Mouse (Mus musculus) CD4-positive, CD25-positive, alpha-beta regulatory T cell, adult 2 months (primary cell): ENCODE measurements around the gene G3bp2.
"Not testable (repeated sequence)": the region's sequence is repeated elsewhere in the genome, so short reads cannot be mapped to it uniquely, and the experiment has no call there.

Experiments used
- DNase-seq: peaks from one replicate; pipeline ENCODE4 v3.0.0-alpha.2; 2012; ENCODE audit warnings: low read depth, low spot score

The G3bp2 gene

DNA sequence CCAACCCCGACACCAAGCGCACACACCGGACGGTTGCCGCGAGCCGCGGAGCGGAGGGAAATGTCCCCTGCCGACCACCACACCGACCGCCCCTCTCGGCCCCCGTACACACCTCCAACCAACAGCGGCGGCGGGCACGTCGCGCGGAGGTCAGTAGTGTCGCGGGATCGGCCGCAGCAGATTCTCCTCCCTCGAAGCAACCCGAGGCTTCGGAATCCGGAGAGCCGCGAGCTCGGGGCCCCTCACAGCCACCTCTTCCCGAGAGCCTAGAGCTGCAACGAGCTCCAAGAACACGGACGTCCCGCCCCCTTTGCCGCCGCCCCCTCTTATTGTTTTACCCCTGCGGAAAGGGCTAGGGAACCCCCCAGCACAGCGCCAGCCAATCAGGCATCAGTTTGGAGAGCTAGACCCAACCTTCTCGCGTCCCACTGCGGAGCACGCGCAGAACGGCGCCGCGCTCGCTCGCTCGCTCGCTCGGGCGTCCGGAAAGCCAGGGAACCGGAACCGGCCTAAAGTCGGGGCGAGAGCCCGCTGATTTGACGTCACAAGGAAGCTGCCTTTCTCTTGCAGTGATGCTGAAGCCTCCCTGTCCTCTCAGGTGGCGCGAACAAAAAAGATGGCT lies at the start of gene G3bp2:
Gene G3bp2, minus strand, starts transcription at position 303 of the 622 bp plus-strand sequence.
- peak; percentile 100 for DNase-seq

GRCm38 (mm10) chr5:92133006-92133405 lies 49.5 kb upstream of the G3bp2 start:
- not testable (repeated sequence) for DNase-seq

- DNase-seq, result peak; percentile 20
Observed at GRCm38 (mm10) chr5:92132127-92132526, 48.6 kb upstream of the G3bp2 start.

DNA sequence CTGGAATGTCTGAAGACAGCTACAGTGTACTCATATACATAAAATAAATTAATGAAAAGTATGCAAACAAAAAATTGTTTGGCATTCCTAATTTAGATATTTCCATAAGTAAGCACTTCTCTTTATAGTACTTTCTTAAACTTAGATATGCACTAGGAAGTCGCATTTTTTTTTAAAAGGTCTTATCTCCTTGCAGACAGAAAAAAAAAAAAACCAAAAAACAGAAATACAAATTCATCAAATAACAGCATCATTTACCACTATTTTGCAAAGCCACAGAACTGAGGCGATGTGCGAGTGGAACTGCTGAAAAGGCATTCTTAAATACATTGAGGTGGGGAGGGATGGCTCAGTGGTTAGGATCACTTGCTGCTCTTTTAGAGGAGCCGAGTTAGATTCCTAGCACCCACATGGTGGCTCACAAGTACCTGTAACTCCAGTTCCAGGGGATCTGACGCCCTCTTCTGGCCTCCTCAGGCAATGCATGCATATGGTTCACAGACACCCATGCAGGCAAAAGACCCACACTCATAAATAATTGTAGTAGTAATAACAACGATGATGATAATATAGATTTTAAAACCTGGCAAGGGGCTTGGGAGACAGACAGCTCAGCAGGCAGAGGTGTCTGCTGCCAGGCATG lies 46.6 kb upstream of the G3bp2 start:
- DNase-seq, result peak; percentile 17

- DNase-seq, result no peak
Observed at GRCm38 (mm10) chr5:92129321-92129768, 45.8 kb upstream of the G3bp2 start.

GRCm38 (mm10) chr5:92128570-92128969 lies 45.1 kb upstream of the G3bp2 start:
- DNase-seq, result peak; percentile 52

DNA sequence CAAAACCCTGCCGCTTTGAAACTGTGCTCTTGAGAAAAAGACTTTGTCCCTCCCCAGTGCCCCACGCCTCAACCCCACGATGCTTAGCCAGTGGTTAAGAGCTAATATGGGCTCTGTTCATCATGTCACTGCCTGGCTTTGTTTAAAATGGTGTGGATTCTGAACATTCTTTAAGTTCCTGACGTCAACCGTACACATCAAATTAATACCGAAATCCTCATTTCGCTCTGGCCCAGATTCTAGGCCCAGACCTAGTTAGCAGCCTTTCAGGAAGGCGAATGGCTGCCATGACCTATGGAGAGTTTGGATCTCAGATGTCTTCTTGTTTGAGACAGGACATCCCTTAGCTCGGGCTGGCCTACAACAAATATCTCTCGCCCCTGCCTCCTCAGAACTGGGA lies 44.2 kb upstream of the G3bp2 start:
- no peak for DNase-seq

GRCm38 (mm10) chr5:92127141-92127625 lies 43.7 kb upstream of the G3bp2 start:
- no peak for DNase-seq

- DNase-seq, result no peak
Observed at GRCm38 (mm10) chr5:92125446-92125845, 41.9 kb upstream of the G3bp2 start.

DNA sequence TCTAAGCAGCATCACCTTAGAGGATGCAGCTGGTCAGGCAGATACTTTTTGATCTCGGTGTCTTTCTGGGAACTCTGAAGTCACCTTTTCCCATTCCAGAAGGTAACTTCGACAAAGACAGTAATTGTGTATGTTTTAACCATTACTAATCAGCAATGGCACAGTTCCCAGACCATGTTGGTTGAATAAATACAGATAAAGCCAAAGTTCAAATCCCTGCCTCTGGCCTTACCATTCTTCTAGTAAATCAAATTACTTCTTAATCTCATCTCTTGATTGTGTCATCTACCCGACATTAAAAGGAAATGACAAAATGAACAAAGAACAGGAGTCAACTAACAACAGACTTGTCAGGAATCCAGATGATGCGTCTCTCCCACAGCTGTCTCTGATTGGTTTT lies 38.1 kb upstream of the G3bp2 start:
- no peak for DNase-seq

GRCm38 (mm10) chr5:92117823-92118403 lies 34.4 kb upstream of the G3bp2 start:
- peak; percentile 87 for DNase-seq

GRCm38 (mm10) chr5:92114939-92115338 lies 31.4 kb upstream of the G3bp2 start:
- no peak for DNase-seq

GRCm38 (mm10) chr5:92114223-92114622 lies 30.7 kb upstream of the G3bp2 start:
- no peak for DNase-seq

DNA sequence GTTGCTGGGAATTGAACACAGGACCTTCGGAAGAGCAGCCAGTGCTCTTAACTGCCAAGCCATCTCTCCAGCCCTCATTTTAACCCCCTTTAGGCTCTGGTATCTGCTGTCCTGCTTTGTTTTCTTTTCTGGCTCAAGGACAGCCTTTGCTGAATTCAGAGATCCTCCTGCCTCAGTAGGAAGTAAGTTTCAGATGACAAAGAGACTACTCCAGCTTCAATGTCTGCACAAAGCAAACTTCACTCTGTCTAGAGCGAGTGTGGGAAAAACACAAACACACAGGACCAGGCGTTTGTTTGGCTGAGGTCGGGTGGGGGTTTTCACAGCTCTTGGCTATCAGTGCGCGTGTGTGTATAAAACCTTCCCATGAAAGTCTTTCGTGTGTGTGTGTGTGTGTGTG lies 30.0 kb upstream of the G3bp2 start:
- no peak for DNase-seq

DNA sequence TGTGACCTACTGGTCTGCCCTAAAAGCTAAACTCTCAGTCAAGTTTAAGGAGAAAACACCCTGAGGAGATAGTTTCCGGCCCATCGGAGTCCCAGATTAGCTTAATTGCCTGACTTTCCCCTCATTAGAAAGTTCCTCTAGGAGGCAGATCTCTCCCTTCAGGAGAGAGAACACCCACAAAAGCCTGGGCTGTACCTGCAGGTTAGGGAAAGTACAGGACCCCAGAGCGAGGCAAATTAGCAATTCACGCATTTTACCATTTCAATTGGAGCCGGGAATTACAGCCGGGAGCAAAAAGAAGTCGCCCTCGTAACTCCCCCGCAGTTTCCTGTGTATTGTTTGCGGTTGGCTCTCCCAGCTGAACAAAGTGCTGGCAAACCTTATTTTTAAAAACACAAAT lies 29.1 kb upstream of the G3bp2 start:
- no peak for DNase-seq

DNA sequence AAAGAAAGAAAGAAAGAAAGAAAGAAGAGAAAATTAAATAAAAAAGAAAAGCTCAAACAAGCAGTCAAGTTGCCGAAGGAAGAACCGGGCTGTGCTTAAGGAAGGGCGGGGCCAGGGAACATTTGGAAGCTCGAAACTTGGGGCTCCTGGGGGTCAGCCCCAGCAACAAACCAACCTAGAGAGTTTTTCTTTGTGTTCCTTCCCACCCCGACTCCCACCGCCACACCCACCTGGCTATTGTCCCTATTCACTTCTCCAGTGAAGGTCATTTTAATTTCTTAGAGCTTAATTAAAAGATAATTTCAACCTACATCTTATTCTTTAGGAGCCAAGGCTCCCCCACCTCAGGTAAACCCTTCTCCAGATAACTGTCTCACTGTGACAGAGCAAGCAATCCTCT lies 28.7 kb upstream of the G3bp2 start:
- no peak for DNase-seq

GRCm38 (mm10) chr5:92110818-92111355 lies 27.4 kb upstream of the G3bp2 start:
- DNase-seq, result no peak

- no peak for DNase-seq
Observed at GRCm38 (mm10) chr5:92107282-92107681, 23.8 kb upstream of the G3bp2 start.

DNA sequence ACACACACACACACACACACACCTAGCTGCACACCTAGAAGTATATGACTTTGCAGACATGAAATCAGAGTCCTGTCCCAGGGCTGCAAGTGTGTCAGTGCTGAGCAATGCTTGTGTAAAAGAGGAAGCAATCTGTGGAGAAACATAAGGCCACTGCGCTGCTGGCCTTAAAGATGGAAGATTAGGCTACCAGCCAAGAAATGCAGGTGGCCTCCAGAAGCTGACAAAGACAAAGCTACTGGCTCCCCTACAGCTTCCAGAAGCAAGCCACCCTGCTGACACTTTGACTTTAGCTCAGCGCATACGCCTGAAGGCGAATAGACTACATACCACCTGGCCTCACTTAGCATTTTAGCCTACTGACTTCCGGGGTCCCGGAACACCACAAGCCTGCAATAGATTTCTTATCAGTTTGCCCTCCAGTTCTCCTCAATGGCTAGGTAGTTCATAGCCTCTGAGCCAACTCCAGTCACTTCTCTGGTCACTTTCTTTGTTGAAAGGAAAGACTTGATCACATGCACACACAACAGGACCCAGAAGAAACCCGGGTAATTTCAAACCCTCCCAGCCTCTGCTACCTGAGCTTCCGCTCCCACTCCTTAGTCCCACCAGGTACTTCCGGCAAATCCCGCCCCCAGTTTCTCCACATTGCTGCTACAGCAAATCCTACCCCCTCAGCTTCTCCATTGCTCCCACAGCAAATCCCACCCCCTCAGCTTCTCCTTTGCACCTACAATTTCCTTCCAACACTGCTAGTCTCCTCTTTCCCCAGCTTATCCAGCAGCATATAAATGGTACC lies 23.0 kb upstream of the G3bp2 start:
- DNase-seq, result peak; percentile 22

- DNase-seq, result no peak
Observed at GRCm38 (mm10) chr5:92103816-92104415, 20.4 kb upstream of the G3bp2 start.

- peak; percentile 76 for DNase-seq
Observed at GRCm38 (mm10) chr5:92103062-92103461, 19.5 kb upstream of the G3bp2 start.
